Mouse (Mus musculus) cerebellum, adult 18-20 months (tissue): ENCODE data around the gene Mtf1.

ENCODE experiments used
- DNase-seq, 2 experiments: peaks; one replicate each; pipeline ENCODE4 v3.0.0; 2021

The Mtf1 gene

DNA sequence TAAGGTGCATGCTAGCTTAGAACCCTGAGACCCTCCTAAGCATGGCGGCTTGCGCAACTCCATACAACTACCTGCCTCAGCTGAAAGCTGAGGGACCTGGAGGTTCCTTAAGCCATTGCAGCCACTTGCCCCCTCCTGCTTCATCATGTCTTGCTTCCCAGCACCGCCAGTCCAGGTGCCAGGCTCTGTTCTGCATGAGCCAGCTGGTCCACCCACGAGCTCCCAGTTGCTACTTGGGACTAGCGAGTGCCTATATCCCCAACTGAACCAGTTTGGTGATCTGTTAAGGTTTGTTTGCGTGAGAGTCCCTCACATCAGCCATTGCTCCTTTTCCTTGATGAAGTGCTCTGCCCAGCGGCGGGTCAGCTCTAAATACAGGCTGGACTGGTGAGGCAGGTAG is 54.4 kb downstream of the Mtf1 start:
- DNase-seq = no peak

DNA sequence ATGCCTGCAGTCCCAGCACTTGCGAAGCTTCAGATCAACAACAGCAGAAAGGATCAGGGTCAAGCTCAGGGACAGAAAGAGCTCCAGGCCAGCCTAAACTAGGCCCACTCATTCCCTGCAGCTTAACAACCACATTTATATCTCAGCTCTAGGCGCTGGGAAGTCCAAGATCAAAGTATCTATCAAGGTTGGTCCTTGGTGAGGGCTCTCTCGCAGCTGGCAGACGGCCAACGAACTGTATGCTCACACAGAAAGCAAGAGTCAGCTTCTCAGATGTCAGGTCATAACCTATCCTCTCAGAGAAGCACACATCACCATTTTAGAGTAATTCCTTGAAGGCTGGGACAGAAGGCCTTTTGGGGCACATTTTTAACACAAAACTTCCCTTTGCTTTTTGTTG is 56.5 kb downstream of the Mtf1 start:
- peak in 1 of 2 experiments; percentile 33 for DNase-seq

DNA sequence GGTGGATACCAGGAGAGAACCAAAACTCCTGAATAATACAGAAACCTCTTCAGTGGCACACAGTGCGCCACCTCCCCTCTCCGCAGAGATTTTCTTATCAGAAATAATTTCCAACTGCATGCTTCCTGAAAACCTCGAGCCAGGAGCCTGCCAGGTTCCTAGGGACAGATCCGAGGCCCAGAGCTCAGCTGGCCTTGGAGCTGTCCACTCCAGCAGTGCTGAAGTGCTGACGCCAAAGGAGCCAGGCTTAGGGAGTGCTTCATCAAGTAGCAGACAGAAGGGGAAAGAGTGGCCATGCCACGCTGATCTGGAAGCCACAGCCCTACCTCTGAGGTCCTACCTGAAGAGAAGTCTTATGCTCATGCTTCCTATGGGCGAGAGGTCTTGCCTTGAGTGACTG is 58.5 kb downstream of the Mtf1 start:
- no peak for DNase-seq

DNA sequence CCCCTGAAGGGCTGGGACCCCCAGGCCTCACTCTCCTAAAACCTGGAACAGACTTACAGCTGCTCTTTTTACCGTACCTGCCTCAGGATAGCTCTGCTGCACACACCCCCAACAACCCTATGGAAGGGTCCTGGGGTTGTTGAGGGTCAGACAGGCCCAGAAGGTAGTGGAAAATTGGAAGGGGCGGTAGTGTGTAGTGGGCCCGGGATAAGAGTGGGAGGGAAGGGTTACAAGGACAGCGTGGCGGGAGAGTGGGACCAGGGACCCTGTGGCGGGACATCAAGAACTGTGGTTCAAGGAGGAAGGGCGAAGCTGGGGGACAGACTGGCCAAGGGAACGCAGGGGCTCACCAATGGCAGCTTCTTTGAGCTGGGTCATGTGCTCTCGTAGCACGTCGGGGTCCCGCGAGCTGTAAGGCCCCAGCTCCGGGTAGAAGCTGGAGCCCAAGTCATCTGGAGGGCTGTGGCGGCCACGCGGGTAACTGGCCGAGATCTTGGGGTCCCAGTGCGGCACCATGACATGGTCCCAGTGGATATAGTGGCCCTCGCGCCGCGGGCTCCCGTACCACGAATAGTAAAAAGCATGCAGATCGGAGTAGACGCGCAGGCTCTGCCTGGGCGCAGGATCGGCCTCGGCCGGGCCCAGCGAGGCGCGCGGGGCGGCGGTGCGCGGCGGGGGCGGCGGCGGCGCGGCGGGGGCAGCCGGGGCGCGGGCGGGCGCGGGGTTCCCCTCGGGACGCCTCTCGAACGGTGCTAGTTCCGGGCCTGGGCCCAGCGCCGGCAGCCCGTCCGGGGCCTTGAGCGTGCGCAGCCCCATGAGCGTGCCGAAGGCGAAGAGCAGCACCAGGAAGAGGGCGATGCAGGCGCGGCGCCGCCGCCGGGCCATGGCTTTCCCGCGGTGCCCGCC is 59.6 kb downstream of the Mtf1 start, which contains the start of gene Maneal:
TSS of gene Maneal (minus strand) at position 889 of the 906 bp plus-strand sequence.
- peak in 1 of 2 experiments; percentile 30 for DNase-seq

DNA sequence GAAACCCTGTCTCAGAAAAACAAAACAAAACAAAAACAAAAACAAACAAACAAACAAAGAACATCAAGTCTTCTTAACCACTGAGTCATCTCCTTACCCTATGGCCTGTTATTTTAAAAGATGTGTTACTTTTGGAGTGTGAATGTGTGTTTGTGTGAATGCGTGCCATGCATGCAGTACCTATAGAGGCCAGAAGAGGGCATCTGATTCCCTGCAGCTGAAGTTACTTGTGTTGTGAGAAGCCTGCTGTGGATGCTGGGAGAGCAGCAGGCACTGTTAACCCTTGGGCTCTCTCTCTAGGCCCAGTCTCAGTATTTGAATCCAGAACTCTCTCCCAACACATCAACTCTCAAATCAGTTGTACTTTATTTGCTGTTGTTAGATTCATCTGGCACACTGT is 70.8 kb downstream of the Mtf1 start:
- DNase-seq = no peak

DNA sequence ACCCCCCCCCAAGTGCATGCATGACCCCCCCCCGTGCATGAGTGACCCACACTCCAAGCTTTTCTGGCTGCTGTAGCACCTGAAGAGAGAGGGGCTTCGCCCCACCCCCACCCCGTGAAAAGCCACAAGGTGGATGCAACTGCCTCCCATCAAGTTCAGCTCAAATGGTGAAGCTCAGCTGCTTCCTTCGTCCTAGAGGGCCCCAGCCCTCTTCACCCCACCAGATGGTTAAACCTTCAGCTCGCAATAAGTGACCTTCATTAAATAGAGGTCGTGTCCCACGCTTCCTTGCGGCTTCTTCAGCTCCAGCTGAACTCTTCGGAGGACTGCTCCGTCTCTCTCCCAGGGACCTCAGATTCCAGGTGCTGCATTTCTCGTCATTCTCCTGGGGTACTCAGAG is 78.7 kb downstream of the Mtf1 start, which contains the start of gene Epha10:
TSS of gene Epha10 (plus strand) at position 301 of the 400 bp plus-strand sequence.
- no peak for DNase-seq

DNA sequence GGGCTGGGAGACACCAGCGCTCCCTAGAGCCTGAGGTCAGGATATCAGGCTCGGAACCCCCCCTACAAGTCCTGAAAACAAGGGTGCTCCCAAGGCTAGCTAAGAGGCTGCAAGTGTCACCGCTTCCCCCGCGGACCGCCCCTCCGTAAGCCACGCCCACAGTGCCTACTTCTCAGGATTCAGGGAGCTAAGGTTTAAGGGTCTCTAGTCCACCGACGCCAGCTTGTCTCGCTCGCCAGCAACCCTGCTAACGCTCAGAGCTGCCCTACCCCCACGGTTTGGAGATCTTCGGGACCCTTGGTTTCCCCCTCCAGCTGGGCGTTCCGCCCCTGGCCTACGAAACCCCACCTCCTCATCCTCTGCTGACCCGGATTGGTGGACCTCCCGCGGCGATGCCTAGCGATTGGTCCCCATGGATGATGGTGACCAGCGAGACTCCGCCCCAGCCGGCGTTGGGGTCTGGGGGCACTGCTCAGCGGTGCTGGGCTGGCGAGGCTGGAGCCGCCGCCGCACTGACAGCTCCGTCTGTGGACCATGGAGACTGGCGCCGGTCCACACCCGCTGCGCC is 79.5 kb downstream of the Mtf1 start:
- DNase-seq = peak; percentile 58 to 62

DNA sequence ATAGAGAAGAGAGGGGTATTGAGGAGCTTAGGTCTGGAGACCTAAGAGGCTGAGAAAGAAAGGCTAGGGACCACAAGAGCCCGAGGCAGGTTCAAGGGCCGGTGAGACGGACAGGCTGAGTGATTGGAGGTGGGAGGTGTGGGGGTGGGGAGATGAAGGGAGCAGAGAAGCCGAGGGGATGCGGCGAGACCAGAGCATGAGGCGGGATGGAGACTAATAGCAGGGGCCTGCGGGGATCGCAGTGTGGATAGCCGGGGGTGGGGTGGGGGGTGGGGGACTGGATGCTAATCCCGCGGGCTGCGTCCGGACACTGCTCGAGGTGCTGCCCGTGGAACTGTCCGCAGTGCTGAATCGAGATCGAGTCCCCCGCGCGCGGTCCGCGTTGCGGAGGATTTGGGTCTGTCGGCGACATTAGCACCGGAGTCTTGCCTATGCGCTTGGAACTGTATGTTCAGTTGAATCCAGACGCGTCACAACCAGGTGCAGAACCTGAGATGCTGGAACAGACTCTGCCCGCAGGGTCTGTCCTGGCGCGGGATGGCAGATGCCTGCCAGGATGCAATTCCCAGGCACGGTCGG is 80.3 kb downstream of the Mtf1 start:
- peak in 1 of 2 experiments; percentile 19 for DNase-seq

DNA sequence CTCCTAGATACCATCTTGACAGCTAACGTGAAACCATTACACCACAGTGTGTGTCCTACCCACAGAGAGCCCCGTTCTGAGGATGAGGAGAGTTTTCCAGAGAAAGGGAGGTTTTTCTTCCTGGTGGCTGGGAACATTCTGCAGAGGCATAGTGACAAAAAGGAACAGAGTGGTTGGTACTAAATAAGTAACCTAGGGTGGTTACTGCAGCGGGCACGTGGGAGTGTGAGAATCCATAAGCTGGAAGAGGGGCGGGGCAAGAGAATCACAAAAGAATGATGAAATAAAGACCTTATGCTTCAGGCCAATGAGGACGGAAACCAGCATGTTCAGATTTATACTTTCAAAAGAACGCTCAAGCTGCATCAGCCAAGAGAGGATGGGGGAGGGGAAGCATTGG is 86.8 kb downstream of the Mtf1 start:
- no peak for DNase-seq

DNA sequence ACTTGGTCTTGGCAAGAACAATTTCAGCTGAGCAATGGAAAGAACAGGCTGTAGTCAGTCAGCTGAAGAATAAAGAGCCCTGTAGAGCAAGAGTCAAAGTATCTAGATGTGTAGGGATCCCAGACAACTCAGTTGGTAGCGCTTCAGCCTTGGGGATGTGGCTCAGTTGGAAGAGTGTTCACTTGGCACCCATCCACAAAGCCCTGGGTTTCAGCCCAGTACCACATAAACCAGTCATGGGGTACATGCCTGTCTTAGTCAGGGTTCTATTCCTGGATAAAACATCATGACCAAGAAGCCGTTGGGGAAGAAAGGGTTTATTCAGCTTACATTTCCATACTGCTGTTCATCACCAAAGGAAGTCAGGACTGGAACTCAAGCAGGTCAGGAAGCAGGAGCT is 88.0 kb downstream of the Mtf1 start:
- DNase-seq = no peak

DNA sequence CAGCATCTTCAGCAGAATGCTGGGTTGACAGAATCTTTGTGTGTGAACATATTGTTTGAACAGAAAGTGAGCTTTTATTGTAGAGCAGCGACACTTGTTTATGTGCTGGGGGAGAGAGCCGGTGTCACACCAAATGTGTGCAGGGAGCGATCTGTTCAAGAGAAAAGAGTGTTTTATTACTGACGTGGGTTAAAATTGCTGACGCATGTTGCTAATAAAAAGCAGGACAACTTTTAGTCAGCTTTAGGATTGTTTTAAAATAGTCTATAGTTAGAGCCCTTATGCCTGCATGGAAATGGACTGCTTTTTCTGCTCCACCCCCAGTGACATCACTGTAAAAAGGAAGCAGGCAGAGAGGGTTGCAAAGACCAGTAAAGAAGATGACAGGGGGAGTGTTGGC is 88.9 kb downstream of the Mtf1 start:
- no peak for DNase-seq

DNA sequence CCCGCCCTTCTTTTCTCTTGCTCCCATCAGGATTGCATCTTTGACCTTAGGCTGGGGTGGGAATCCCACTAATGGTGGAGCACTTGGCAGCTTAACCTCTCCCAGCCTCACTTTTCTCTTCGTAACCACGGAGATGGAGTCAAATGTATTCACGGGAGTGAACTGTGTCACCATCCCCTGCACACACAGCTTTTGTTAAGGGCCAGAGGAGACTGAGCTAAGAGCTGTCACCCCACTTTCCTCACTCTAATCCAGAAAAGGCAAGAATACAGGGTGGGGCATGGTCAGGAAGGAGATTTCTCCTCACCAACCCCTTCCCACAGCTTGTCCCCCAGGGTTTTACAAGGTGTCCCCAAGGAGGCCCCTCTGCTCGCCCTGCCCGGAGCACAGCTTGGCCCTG is 91.9 kb downstream of the Mtf1 start:
- DNase-seq = peak in 1 of 2 experiments; percentile 8

DNA sequence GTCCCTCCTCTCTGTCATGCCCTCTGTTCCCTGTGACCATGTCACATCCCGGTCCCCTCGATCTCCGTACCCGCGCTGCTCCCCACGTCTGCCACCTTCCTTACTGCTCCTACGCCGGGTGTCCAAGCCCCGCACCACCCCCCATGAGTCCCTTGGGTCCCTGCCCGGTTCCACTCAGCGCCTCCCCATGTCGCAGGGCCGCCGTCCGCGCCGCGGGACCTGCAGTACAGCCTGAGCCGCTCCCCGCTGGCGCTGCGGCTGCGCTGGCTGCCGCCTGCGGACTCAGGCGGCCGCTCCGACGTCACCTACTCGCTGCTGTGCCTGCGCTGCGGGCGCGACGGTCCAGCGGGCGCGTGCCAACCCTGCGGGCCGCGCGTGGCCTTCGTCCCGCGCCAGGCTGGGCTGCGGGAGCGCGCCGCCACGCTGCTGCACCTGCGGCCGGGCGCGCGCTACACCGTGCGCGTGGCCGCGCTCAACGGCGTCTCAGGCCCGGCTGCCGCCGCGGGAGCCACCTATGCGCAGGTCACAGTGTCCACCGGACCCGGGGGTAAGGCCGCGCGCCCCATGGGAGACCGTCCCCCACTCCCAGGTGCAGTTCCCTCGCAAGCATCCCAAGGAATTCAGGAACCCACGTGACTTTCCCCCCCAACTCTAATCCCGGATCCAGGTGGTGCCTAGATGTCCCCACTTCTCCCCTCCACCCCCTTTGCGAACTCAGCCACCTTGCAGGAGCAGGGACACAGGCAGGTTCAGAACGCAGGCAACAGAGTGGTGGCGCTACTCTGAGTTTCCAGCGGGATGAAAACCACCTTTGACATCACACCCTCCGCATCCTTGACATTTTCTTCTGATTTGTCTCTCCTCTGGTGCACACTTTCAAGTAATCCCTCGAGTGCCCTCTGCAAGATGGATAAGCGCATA is 92.9 kb downstream of the Mtf1 start:
- peak; percentile 74 to 89 for DNase-seq

DNA sequence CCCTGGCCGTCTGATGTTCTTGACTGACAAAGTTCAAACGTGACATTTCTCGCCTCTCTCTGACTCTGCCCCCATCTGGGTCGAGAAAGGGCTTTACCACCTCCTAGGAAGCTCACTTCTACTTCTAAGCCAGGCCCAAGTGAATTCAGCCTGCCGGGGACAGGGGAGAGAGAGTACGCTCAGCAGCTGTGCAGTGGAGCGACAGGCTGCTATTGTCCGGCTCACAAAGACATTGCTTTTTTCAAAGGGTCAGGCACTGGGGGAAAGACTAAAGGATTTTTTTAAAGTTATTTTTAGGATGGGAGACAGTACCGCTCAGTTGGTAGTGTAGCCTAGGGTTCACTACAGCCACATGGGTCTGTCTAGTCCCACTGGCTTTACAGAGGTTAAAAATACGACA is 96.5 kb downstream of the Mtf1 start:
- no peak for DNase-seq
